Mouse (Mus musculus): ENCODE measurements around the gene Gm3183. TPM values are rescaled to one million over a fixed set of nuclear protein-coding genes. Genes with fewer than 3 reads are reported as not detected.
"Not testable (repeated sequence)": the region's sequence is repeated elsewhere in the genome, so short reads cannot be mapped to it uniquely, and the experiment has no call there.

Gene Gm3183
- total RNA-seq (2015; ENCODE audit: low replicate concordance): not detected in 2 replicates
- not detected in 2 replicates for total RNA-seq (2017; ENCODE audit: low replicate concordance)

GRCm38 (mm10) chr5:94865136-94865535, at the start of gene Gm3183:
Gene Gm3183, plus strand, starts transcription at chr5:94865436.
- ATAC-seq (replicated peaks; ENCODE audit: low FRiP score, poor library complexity, severe bottlenecking): not testable (repeated sequence)

Other genes starting within 250 kb of the Gm3183 start
- not detected in 2 replicates for gene Gm3147, start 249.1 kb upstream of the Gm3183 start, total RNA-seq (2015; ENCODE audit: low replicate concordance)
- not detected in 2 replicates for gene Gm3147, start 249.1 kb upstream of the Gm3183 start, total RNA-seq (2017; ENCODE audit: low replicate concordance)
- gene Gm6509, start 241.5 kb upstream of the Gm3183 start, total RNA-seq (2015; ENCODE audit: low replicate concordance): not detected in 2 replicates
- not detected in 2 replicates for gene Gm6509, start 241.5 kb upstream of the Gm3183 start, total RNA-seq (2017; ENCODE audit: low replicate concordance)
- not detected in 2 replicates for gene Gm6205, start 217.1 kb upstream of the Gm3183 start, total RNA-seq (2015; ENCODE audit: low replicate concordance)
- gene Gm6205, start 217.1 kb upstream of the Gm3183 start, total RNA-seq (2017; ENCODE audit: low replicate concordance): not detected in 2 replicates
- not detected in 2 replicates for gene Gm6367, start 123.2 kb downstream of the Gm3183 start, total RNA-seq (2015; ENCODE audit: low replicate concordance)
- gene Gm6367, start 123.2 kb downstream of the Gm3183 start, total RNA-seq (2017; ENCODE audit: low replicate concordance): not detected in 2 replicates
- not detected in 2 replicates for gene Gm7942, start 241.5 kb downstream of the Gm3183 start, total RNA-seq (2015; ENCODE audit: low replicate concordance)
- gene Gm7942, start 241.5 kb downstream of the Gm3183 start, total RNA-seq (2017; ENCODE audit: low replicate concordance): not detected in 2 replicates

Data from erythroid progenitor cell, adult 5-6 weeks (primary cell).